Mouse (Mus musculus) v-Abl transformed pro-B cells (cell line): ENCODE data around the gene Tmc2.

Experiments
- in situ Hi-C, 2 experiments: fragments of 400-800 bp; cut with MboI; formaldehyde crosslinking; loops; one replicate each; pipeline ENCODE4 v1.15.1; 2025; ENCODE audit not compliant: unreplicated experiment in 2 of 2

Tmc2 gene

DNA sequence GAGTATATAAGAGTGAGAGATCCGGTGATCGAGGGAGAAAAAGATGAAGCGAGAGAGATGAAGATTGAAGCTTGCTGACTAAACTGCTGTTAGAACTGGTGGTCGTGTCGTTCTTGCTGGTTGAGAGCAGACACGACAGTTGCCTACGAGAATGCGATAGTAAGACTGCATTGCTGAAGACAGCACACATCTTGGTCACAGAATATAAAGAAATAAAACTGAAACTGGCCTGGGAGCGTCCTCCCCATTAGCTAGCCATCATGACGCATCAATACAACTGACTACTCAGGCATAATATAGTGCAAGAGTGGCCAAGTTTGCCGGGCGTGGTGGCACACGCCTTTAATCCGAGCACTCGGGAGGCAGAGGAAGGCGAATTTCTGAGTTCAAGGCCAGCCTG is at the start of gene Tmc2:
Gene Tmc2, plus strand, starts transcription at position 301 of the 400 bp plus-strand sequence.
- in situ Hi-C loops: no loop called here

DNA sequence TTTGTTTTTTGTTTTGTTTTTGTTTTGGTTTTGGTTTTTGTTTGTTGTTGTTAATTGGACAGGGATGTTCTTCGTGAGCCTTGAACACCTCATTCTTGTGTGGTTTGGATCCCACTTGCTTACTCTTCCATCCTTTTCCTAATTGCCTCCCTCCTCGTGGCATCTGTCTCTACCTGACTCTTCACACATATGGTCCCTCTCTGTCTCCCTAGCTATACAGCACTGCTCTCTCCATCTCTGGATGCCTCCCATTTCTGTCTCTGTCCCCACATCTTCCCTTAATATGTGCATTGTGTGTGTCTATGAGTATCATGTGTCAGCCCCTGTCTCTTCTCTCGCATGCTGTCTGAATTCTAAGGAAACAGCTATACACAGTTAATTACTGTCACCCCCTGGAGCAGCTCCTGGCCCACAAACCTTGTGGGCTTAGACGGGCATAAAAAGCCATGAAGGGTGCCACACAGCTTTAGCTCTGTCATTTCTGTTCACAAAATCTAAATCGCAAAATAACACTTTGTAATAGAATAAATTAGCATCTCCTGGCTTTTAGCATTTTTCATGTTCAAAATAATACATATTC is 48.8 kb upstream of the Tmc2 start:
- in situ Hi-C loops: no loop called here

DNA sequence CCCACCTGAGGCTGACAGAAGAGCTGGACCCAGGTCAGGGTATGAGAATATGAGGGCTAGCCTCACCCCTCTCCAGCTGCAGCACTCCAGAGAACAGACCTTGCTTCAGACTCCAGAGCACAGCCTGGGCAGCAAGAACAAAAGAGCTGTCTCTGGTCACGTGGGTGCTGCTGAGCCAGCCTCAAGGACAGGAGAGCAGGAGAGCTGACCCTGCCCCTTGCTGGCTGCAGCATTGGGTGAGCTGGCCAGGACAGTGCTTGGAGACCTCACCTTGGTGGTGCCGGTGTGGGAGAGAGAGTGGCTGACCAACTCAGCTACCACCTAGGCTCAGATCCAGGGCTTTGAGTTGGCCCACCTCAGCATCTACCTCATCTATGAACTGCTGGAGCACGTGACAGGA is 39.8 kb upstream of the Tmc2 start:
- in situ Hi-C loops: no loop called here

DNA sequence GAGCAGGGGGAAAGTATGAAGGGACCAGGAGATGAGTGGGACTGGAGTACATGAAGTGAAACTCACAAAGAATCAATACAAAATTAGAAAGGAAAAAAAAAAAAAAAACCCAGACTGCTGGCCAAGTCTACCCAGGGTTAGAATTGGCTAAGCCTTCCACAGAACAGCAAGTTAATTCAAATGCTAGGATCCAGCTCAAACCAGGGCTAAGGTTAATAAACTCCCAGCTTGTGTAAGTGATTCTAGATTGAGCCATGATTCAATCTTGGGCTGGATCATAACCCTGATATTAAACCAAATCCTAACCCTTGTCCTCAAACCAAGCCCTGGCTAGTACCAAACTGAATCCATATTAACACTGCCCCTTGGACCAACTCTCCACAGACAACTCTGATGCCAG is 39.1 kb upstream of the Tmc2 start:
- in situ Hi-C loops: no loop called here

DNA sequence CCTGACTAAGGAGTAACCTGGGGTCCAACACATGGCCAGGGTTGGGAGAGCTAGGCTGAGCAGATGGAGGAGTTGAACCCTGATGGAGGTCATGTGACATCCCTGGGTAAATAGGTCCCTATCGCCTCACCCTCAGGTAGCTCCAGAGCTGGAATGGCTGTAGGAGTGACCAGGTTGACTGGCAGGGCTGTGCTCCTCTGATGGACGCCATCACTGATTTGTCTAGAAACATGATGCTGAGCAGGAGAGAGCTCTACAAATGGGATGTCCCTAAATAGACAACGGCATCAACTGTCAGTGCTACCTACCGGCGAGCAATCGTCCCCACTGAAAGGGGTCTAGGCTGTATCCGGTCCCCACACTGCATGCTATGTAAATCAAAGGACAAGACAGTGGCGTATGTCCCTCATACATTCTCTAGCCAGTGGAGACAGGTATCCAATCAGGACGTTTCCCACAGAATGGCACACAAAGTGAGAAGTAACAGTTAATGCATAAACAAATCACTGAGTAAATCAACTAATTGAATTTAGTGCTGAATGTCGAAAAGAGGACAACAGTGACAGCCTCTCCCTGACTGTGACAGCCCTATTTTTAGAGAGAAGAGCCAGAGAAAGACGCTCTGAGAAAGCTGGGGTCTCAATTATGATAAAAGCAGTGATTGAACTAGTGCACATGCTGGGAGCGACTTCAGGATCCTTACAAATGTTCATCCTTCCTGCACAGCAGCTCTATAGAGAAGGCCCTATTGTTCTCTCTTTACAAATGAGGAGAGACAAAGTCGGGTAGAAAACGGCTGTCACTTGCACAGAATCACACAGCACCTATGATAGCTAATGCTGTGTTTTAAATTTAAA is 37.5 kb upstream of the Tmc2 start:
- in situ Hi-C loops: no loop called here

DNA sequence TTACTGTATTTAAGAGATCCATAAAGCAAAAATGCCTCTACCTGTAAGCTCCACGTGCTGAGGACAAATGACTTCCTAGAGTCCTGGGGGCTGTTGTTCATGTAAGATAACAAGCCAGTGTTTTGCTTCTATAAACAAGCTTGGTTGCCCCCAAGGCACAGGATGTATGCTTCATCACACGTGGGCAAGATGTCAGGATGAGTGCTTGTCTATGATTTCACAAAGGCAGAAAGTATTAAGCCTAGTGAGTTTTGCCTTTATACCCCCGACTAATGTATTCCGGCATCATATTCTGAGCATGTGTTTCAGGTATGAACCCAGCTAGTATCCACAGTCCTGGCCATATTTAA is 36.9 kb upstream of the Tmc2 start:
- in situ Hi-C loops: no loop called here

DNA sequence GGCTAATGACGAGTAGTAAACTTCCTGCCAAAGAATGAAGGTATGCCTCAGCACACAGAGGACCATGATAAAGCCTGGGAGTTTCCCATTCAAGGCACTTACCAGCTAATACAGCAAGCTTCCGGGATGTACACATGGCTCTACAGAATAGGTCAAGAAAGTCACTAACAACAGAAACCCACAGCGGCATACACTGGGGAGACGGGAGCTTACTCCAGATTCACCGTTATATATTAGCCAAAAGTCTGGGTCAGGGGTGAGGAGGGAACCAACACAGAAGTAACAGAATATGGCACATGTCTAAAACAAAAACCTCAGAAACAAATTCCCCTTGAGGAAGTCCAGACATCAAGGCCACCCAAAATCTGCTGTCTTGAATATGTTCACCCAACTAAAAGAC is 32.3 kb upstream of the Tmc2 start:
- in situ Hi-C loops: no loop called here

DNA sequence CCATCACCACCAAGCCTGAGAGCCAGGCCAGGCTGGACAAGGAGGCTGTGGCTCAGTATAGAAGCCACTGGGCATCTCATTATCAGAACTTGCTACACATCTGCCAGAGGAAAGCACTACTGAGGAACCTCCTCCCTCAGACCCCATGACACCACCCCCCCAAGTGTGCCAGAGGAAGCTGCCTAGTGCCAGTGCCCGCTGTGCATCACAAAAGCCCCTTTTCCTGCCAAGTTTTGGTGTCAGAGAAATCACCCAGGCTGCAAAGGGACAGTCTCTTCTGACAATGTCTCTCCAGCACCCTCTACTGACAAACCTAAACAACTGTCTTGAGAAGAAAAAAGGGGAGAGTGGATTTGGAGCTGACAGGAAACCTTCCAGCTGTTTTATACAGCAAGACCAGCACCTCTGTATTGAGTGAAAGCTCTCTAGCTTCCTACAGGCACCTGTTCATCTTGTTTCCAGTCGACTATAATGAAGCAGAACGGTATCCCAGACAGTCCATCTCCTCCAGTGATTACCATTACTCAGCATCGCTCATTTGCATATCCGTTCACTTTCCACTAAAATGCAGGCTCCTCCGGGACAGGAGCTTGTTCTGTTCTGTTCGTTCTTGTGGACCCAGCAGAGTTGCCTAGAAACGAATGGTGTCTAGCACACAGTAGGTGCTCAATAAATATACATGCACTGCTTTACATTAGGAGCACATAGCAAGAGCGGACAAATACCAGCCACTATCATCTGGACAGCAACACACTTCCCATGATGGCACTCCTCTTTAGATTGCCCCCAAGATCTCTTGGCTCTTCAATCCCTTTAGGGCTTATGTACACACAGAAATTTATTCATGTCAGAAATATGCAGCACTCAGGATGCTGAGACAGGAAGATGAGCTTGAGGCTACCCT is 28.4 kb upstream of the Tmc2 start:
- in situ Hi-C loops: no loop called here

DNA sequence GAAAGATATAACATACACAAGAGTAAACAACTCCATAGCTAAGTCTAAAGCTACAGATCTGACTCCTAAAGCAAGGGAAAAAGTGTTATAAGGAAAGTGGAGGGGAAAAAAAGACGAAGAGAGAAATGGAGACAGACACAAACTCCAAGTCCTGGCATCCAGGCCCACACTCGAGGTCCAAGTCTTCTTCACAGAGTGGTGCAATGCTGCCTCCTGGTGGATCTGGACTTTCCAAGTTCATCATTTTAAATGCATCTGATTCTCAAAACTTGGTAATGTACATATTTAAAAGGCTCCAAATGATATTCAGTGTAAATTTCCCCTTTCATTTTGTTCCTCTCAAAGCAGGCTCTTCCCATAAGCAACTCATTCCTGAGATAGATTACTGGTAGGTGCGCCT is 27.1 kb upstream of the Tmc2 start:
- in situ Hi-C loops: no loop called here

DNA sequence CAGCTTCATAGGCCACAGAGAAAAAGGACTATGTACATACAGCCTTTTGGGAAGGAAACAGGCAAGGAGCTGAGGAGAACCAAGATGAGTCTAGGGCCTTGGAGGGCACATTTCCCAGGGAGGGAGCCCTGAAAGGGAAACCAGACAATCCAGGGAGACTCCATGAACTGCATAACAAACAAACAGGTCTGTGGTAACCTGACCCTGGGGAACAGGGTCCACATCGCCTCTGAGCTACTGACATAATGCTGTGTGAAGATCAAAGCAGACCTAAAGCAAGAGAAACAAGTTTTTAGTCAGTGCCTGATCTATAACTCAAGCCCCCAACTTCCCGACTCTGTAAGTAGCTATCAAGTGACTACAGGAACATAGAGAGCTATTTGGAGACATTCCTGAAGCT is 23.3 kb upstream of the Tmc2 start:
- in situ Hi-C loops: no loop called here

DNA sequence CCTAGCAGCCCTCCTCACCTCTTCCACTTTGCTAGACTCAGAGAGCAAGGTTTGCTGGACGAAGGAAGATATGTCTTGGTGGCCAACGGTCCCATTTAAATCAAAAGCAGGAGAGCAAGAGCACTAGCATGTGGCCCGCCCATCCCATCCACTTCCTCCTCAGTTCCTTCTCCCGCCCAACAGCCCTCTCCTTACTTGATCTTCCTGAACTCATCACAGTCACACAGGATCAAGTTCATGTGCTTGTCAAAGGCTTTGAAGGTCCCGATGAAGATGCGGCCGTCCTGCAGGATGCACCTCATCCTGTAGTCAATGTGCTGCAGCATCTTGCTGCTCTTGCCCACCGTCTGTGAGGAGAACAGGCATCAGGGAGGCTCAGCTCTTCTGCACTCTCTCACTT is 18.2 kb upstream of the Tmc2 start:
- in situ Hi-C loops: loop anchor here in 1 of 2 experiments (5.0 kb wide), 1 partner anchor 375 kb away; the partner anchor contains the start of gene Stk35

DNA sequence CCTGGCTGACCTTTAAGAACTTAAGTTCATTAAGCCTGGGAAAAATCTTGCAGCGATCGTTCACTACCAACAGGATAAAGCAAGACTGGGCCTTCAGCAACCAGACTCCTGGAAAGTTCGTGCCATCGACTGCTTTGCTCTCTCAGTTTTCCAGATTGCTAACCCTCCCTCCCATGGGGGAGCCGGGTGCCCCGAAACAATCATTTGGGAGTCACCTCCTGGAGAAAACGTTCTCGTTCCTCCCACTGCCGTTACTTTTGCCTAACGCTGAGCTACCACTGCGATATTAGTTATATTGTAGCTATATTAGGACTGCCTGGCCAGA is 16.7 kb upstream of the Tmc2 start:
- in situ Hi-C loops: loop anchor here in 1 of 2 experiments (5.0 kb wide), 1 partner anchor 376 kb away; the partner anchor contains the start of gene Stk35

DNA sequence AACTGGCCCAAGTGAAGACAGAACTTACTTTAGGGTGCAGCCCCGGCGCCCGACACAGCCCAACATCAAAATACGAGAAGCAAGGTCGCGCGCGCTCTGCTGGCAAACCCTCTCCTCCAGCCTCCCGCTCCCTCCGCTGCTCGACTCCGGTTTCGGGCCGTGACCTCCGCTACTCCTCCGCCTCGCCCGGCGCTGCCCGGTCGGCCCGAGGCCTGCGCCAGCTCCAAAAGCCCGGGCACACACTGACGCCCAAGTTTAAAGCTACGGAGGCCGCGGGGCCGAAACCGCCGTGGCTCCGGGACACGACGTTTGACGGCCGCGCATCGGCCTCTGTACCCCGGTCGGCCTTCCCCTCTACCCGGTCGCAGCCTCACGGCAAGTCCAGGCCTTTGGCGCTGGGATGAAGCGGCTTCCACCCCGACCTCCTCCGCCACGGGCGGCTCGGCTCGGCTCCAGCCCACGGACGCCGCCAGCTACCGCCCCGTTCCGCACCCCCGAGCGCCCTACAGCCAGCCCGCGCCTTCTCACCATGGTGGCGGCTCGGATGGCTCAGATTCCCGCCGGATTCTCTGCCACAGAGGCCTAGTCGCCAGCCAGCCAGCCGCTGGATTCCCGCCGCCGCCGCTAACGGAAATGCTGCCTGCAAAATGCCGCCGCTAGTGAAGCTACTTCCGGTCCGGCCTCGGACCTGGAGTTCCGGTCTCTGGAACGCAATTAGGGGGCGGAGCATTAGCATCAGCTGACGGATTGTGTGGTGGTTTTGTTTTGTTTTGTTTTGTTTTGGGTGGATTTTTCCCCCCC is 16.1 kb upstream of the Tmc2 start, which contains the start of gene Snrpb:
Gene Snrpb, minus strand, starts transcription at position 698 of the 801 bp plus-strand sequence.
- in situ Hi-C loops: loop anchor here in 1 of 2 experiments (5.0 kb wide), 1 partner anchor 377 kb away; the partner anchor contains the start of gene Stk35

DNA sequence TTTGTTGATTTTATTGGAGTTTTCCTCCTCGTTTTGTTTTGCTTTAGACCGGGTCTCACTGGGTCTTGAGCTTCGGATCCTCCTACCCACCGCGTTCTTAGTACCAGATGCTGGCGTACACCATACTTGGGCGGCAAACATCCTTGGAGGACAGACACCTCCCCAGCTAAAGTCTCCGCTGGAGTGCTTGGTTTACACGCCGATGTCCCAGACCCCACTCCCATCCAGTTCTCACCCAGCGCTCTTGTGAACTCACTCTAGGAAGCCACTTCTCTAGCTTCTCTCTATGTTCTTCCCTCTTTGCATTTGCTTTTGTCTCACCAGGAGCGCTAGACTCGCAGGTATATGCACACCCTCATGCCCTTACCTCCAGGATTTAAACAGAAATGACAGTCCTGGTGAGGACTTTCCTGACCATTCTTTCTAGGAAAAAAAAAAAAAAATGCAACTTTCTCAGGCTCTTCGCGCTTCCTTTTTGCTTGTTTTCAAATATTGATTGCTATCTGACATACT is 15.4 kb upstream of the Tmc2 start:
- in situ Hi-C loops: loop anchor here in 1 of 2 experiments (5.0 kb wide), 1 partner anchor 377 kb away; the partner anchor contains the start of gene Stk35

DNA sequence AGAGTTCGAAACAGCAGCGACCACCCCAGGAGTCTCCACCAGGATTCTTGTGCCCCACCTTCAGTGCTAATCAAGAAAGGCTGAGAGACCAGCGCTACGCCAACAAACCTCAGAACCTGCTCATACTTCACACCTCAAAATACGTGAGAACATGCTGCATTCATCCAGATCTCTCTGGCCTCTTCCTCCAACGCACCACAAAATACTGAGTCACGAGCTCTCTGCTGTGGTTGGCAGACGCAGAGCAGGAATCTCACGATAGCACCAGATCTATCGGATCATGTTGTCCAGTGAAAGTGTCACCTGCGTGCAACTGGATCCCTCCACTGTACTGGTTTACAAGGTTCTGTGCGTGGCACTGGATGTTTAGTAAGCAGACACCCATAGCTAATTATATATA is 6.6 kb upstream of the Tmc2 start:
- in situ Hi-C loops: no loop called here

DNA sequence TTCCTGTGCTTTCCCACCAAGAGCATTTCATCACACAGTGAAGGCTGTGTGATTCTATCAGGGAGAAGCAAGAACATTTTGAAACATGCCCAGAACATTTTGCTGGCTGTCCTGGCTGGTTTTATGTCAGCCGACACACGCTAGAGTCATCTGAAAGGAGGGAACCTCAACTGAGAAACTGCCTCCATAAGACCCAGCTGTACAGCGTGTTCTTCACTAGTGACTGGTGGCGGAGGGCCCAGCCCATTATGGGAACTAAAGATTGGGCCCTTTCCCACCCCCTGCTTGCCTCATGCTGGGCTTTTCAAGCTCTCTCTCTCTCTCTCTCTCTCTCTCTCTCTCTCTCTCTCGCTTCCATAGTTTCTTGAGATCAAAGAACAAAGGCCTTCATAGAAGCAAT is 6.0 kb downstream of the Tmc2 start:
- in situ Hi-C loops: no loop called here

DNA sequence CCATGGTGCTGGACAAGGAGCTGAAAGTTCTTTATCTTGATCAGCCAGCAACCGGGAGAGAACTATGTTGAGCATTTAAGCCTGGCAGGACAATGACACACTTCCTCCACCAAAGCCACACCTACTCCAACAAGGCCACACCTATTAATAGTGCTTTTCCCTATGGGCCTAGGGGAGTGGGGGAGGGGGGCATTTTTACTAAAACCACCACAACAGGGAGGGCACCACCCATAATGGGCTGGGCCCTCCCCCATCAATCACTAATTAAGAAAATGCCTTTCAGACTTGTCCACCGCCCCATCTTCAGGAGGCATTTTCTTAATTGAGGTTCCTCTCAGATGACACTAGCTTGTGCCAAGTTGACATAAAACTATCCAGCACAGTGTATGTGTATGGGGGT is 12.4 kb downstream of the Tmc2 start:
- in situ Hi-C loops: no loop called here

DNA sequence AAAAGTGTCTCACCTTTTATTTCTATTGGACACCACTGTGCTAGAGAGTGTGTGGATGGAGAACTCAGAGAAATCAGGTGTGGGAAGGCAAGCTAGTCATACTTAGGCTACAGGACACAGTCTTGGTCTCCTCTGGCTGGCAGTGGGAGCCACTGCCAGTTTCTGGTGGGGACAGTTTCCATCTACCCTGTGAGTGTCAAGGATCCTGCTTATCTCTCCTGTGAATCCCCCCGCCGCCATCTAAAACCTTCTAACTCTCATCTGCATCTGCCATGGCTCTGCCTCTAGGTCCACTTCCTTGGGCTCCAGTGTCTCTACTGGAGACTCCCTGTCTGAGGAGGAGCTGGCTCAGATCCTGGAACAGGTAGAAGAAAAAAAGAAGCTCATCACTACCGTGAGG is 13.0 kb downstream of the Tmc2 start:
- in situ Hi-C loops: no loop called here

DNA sequence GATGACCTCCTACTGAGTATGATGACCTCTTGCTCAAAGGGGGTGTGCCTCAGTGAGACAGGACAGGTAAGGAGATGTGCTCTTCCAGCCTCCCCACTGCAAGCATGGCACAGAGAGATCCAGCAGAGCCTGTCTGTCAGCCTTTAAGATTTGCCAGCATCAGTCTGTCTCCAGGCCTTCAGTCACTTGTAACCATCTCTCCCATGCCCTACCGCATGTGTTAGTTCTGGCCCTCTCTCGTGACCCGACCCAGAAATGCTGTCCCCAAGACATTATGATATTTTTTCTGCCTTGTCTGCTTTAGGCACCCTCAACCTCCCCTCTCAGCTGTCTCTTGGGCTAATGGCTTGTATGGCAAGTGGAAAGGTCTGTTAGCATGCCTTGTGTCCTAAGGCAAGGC is 14.6 kb downstream of the Tmc2 start:
- in situ Hi-C loops: no loop called here

DNA sequence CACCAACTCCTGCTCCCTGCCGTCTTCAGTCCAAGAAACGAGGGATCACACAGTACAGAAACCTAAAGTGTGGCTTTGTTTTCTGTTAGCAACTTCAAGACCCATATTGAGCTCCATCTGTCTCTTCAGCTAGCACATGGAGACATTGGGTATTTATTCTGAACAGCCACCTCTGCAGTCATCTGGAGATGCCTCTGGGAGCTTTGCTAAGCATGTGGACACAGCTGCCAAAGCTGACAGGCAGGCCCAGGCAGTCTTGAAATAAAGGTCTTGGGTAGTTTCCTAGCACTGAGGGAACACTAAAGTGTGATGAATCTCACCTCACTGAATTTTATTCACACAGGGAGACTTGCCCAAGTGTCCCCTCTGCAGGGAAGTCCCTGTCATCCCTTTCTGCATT is 16.6 kb downstream of the Tmc2 start:
- in situ Hi-C loops: no loop called here
